Mouse (Mus musculus): Measurements from ENCODE around the gene Ugt1a7c. TPM values are rescaled to one million over a fixed set of nuclear protein-coding genes. Genes with fewer than 3 reads are reported as not detected.

The Ugt1a7c gene
- total RNA-seq, 2 experiments from 2014 or later, result 0.44 to 0.59 TPM

DNA sequence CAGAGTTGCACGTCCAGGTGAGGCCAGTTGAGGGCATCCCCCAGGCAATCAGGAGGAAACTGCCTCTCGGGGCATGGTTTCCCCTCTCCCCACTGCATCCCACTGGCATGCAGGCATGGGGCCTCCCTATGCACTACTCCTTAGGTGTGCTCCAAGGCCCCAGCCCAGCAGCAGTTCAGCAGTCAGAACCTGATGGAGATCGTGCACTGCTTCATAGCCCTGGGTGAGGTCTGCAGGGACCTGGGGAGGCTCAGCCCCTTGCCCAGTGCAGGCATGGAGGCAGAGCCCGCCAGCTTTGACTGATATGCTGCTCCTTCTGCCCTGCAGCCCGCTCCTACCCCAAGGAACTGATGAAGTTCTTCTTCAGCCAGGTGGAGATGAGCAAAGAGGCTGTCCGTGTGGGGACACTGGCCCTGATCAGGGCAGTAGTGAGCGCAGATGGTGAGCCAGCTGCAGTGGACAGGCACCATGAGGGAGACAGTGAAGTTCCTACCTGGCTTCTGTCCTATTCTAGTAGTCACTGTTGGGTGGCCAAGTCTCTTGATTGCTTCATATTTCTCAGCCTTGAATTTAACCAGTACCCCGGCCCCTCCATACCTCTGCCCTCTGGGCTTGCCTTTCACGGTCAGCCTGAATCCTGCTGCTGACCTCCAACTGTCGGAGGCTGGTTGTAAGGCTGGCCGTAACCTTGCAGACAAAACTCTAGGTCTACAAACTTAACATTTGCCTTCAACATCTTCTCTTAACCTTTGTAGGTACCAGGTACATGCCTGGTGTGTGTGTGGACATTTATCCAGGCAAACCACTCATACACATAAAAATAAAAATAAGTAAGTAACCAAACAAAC, 140.4 kb downstream of the Ugt1a7c start:
- DNase-seq (ENCODE audit: low spot score in 2 of 2), result no peak
- Histone ChIP-seq H3K27ac (no peak overlapping the region), H3K4me3 (no peak overlapping the region)
- no peak for TF ChIP-seq CTCF (conservative IDR thresholded peaks at IDR 0.05)

GRCm38 (mm10) chr1:88235894-88236415, 141.1 kb downstream of the Ugt1a7c start:
- H3K27ac ChIP-seq, result no peak overlapping the region
- no peak for TF ChIP-seq CTCF (conservative IDR thresholded peaks at IDR 0.05)
- DNase-seq (ENCODE audit: low spot score in 2 of 2), result no peak
- no peak overlapping the region for H3K4me3 ChIP-seq

GRCm38 (mm10) chr1:88237311-88237710, 142.4 kb downstream of the Ugt1a7c start:
- Histone ChIP-seq H3K27ac (no peak overlapping the region), H3K4me3 (no peak overlapping the region)
- DNase-seq (ENCODE audit: low spot score in 2 of 2), result no peak
- no peak for TF ChIP-seq CTCF (conservative IDR thresholded peaks at IDR 0.05)

- TF ChIP-seq CTCF (conservative IDR thresholded peaks at IDR 0.05), result no peak
- H3K27ac ChIP-seq, result no peak overlapping the region
- DNase-seq (ENCODE audit: low spot score in 2 of 2), result no peak
- no peak overlapping the region for H3K4me3 ChIP-seq
Measured at GRCm38 (mm10) chr1:88238771-88239170, 143.9 kb downstream of the Ugt1a7c start.

GRCm38 (mm10) chr1:88240072-88240471, 145.2 kb downstream of the Ugt1a7c start:
- TF ChIP-seq CTCF (conservative IDR thresholded peaks at IDR 0.05), result no peak
- Histone ChIP-seq H3K27ac (no peak overlapping the region), H3K4me3 (no peak overlapping the region)
- no peak for DNase-seq (ENCODE audit: low spot score in 2 of 2)

GRCm38 (mm10) chr1:88240579-88240978, 145.7 kb downstream of the Ugt1a7c start:
- DNase-seq (ENCODE audit: low spot score in 2 of 2), result no peak
- TF ChIP-seq CTCF (conservative IDR thresholded peaks at IDR 0.05), result no peak
- H3K4me3 ChIP-seq, result no peak overlapping the region

GRCm38 (mm10) chr1:88243861-88244260, 149.0 kb downstream of the Ugt1a7c start:
- no peak for DNase-seq (ENCODE audit: low spot score in 2 of 2)
- no peak for TF ChIP-seq CTCF (conservative IDR thresholded peaks at IDR 0.05)
- no peak overlapping the region for H3K27ac ChIP-seq
- H3K4me3 ChIP-seq, result no peak overlapping the region

More at GRCm38 (mm10) chr1:88240579-88240978, 145.7 kb downstream of the Ugt1a7c start:
- H3K27ac ChIP-seq, result no peak overlapping the region

- DNase-seq (ENCODE audit: low spot score in 2 of 2), result no peak
- TF ChIP-seq CTCF (conservative IDR thresholded peaks at IDR 0.05), result no peak
- Histone ChIP-seq H3K27ac (no peak overlapping the region), H3K4me3 (no peak overlapping the region)
Measured at GRCm38 (mm10) chr1:88245881-88246280, 151.0 kb downstream of the Ugt1a7c start.

- TF ChIP-seq CTCF (conservative IDR thresholded peaks at IDR 0.05), result no peak
- Histone ChIP-seq H3K4me3 (no peak overlapping the region), H3K27ac (no peak overlapping the region)
- no peak for DNase-seq (ENCODE audit: low spot score in 2 of 2)
Measured at GRCm38 (mm10) chr1:88246386-88246785, 151.5 kb downstream of the Ugt1a7c start.

DNA sequence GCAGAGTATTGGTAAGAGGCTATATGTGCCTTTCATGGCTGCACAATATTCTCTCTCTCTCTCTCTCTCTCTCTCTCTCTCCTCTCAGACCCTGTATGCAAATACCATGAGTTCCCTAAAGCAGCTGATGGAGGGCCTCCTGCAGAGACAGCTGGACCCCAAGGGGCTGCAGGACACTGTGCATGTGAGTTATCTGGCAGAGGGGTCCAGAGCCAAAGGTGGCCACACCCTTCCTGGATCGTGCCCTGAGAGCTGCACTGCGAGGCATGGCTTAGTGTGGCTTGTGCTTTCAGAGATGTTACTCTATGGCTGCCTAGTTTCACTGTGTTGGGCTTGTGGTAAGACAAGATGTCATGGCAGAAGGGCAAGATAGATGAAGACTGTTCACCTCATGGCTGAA, 152.8 kb downstream of the Ugt1a7c start:
- no peak for DNase-seq (ENCODE audit: low spot score in 2 of 2)
- no peak overlapping the region for H3K27ac ChIP-seq
- no peak for TF ChIP-seq CTCF (conservative IDR thresholded peaks at IDR 0.05)
- no peak overlapping the region for H3K4me3 ChIP-seq

- no peak overlapping the region for H3K4me3 ChIP-seq
- no peak overlapping the region for H3K27ac ChIP-seq
- TF ChIP-seq CTCF (conservative IDR thresholded peaks at IDR 0.05), result no peak
- no peak for DNase-seq (ENCODE audit: low spot score in 2 of 2)
Measured at GRCm38 (mm10) chr1:88248658-88249057, 153.8 kb downstream of the Ugt1a7c start.

GRCm38 (mm10) chr1:88249596-88249995, 154.7 kb downstream of the Ugt1a7c start:
- DNase-seq (ENCODE audit: low spot score in 2 of 2), result no peak

GRCm38 (mm10) chr1:88250023-88250422, 155.2 kb downstream of the Ugt1a7c start:
- H3K4me3 ChIP-seq, result no peak overlapping the region
- no peak for TF ChIP-seq CTCF (conservative IDR thresholded peaks at IDR 0.05)
- DNase-seq (ENCODE audit: low spot score in 2 of 2), result no peak
- no peak overlapping the region for H3K27ac ChIP-seq

More at GRCm38 (mm10) chr1:88249596-88249995, 154.7 kb downstream of the Ugt1a7c start:
- Histone ChIP-seq H3K4me3 (no peak overlapping the region), H3K27ac (no peak overlapping the region)
- no peak for TF ChIP-seq CTCF (conservative IDR thresholded peaks at IDR 0.05)

DNA sequence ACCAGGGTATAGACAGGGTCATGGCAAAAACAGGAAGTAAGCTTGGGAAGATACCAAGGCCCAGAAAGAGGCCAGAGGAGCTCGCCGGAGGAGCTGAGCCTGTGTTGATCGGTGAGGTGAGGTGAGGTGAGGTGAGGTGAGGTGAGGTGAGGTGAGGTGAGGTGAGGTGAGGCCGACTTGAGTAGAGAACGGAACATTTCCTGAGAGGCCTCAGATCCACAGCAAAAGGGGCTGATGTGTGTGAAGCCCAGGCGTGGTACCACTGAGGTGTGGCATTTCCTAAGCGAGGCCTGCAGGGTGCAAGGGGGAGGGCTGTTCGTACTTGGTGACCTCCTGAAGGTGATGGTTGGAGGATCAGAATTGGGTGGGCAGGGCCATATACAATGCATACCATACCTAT, 158.2 kb downstream of the Ugt1a7c start:
- DNase-seq (ENCODE audit: low spot score in 2 of 2), result no peak

More for the DNA sequence above, 158.2 kb downstream of the Ugt1a7c start:
- no peak overlapping the region for H3K4me3 ChIP-seq
- H3K27ac ChIP-seq, result no peak overlapping the region
- no peak for TF ChIP-seq CTCF (conservative IDR thresholded peaks at IDR 0.05)
